Mouse (Mus musculus) megakaryocyte, embryonic 14.5 days (primary cell): ENCODE results near the gene Oog3. TPM values are rescaled to one million over a fixed set of nuclear protein-coding genes. Genes with fewer than 3 reads are reported as not detected.

ENCODE experiments used
- H3K27me3 ChIP-seq: replicated peaks from 2 replicates; pipeline ENCODE3; 2012; ENCODE audit warnings: inconsistent platforms
- H3K36me3 ChIP-seq: replicated peaks from 2 replicates; pipeline ENCODE3; 2012; ENCODE audit warnings: low read length, inconsistent platforms, mixed read lengths
- H3K4me1 ChIP-seq: 2 replicates; pipeline ENCODE4 v1.6.1; 2012; ENCODE audit warnings: inconsistent platforms
- H3K4me3 ChIP-seq: replicated peaks from 2 replicates; pipeline ENCODE3; 2012; ENCODE audit warnings: moderate library complexity, mild to moderate bottlenecking, inconsistent platforms
- H3K9me3 ChIP-seq: 2 replicates; pipeline ENCODE4 v1.6.1; 2012; ENCODE audit warnings: inconsistent platforms
- FLI1 ChIP-seq: IDR thresholded peaks from 2 replicates; pipeline ENCODE4 v1.6.1; 2012; ENCODE audit warnings: low read length, inconsistent platforms, mixed read lengths
- GATA1 ChIP-seq: IDR thresholded peaks from 3 replicates; pipeline ENCODE4 v1.6.1; 2012; ENCODE audit warnings: mixed read lengths, low read length, inconsistent platforms, borderline replicate concordance
- polyA plus RNA-seq: library from polyadenylated mRNA; stranded (reverse); fragments of >175 nt; gene quantifications from 2 replicates; pipeline ENCODE4 v1.2.3, GENCODE M21; 2012; ENCODE audit warnings: low replicate concordance; ENCODE audit not compliant: insufficient read depth

The Oog3 gene
- polyA plus RNA-seq, result not detected in 2 replicates

- H3K27me3 ChIP-seq, result no peaks in the 10 kb centered on the region
Measured at GRCm38 (mm10) chr4:144162563-144162962, at the start of gene Oog3. Oog3 (minus strand) TSS chr4:144162663.

DNA sequence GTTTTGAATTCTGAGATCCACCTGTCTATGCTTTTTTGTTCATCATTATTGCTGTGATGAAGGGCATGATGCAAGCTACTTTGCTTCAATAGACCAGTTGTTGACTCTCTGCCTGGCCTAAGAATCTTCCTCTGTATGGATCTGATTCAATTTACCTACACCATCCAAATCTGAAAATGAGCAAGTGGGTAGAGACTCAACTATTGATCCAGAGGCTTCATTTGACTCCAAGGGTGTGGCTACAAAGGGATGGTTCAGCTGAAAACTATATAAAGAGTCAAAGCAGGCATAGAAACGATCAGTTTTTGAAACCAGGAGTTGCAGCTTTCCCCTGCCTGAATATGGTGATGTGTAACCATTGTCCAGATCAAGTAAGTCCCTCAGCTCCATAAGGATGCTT is 28.0 kb upstream of the Oog3 start, which contains the start of gene Oog2:
TSS of gene Oog2 (plus strand) at position 301 of the 400 bp plus-strand sequence.
- Histone ChIP-seq H3K27me3 (no peaks in the 10 kb centered on the region), H3K4me1 (no peaks in the 10 kb centered on the region), H3K9me3 (0 out of 2 replicates have a peak, but pooled peaks cover 6% of the 10 kb centered on the region), H3K36me3 (no peaks in the 10 kb centered on the region), H3K4me3 (no peak within 1 kb of the TSS)
- TF ChIP-seq GATA1, result no peak
- no peak for TF ChIP-seq FLI1

More at GRCm38 (mm10) chr4:144162563-144162962, at the start of gene Oog3:
- no peak within 1 kb of the TSS for H3K4me3 ChIP-seq
- H3K9me3 ChIP-seq, result peaks cover 7% of the 10 kb centered on the region; the same call in 1 of the 2 replicates
- H3K36me3 ChIP-seq, result no peaks in the 10 kb centered on the region
- TF ChIP-seq FLI1 (no peak), GATA1 (no peak)
- H3K4me1 ChIP-seq, result no peaks in the 10 kb centered on the region

Other genes starting within 250 kb of the Oog3 start
- gene Pramef25, start 211.6 kb downstream of the Oog3 start, polyA plus RNA-seq, result not detected in 2 replicates
- not detected in 2 replicates for gene Gm13101, start 195.7 kb downstream of the Oog3 start, polyA plus RNA-seq
- not detected in 2 replicates for gene Pramef17, start 168.3 kb downstream of the Oog3 start, polyA plus RNA-seq
- not detected in 2 replicates for gene Pramel4, start 103.5 kb downstream of the Oog3 start, polyA plus RNA-seq
- gene Gm13102, start 56.2 kb downstream of the Oog3 start, polyA plus RNA-seq, result not detected in 2 replicates
- gene Oog2, start 28.1 kb upstream of the Oog3 start, polyA plus RNA-seq, result not detected in 2 replicates
- not detected in 2 replicates for gene C87977, start 50.7 kb upstream of the Oog3 start, polyA plus RNA-seq
- gene Pramel5, start 117.8 kb upstream of the Oog3 start, polyA plus RNA-seq, result not detected in 2 replicates
- gene Gm13128, start 167.6 kb upstream of the Oog3 start, polyA plus RNA-seq, result not detected in 2 replicates
- gene Gm13119, start 195.3 kb upstream of the Oog3 start, polyA plus RNA-seq, result not detected in 2 replicates
- not detected in 2 replicates for gene Pramef20, start 215.3 kb upstream of the Oog3 start, polyA plus RNA-seq
- gene Pramef12, start 245.8 kb upstream of the Oog3 start, polyA plus RNA-seq, result not detected in 2 replicates